Mouse (Mus musculus): ENCODE results near the gene Chrnd. TPM values are rescaled to one million over a fixed set of nuclear protein-coding genes. Genes with fewer than 3 reads are reported as not detected.
A peak's percentile ranks its signal among the peaks of the same experiment; 100 is the strongest.

Chrnd gene
- total and polyA plus RNA-seq, 3 experiments: not detected

- Histone ChIP-seq H3K9me3 (replicated peaks) (no peaks in the 10 kb centered on the region), H3K4me1 (ENCODE audit: insufficient read depth, low read depth, low read length) (peaks cover 3% of the 10 kb centered on the region), H3K27me3 (ENCODE audit: insufficient read depth, low read length) (peaks cover 29% of the 10 kb centered on the region; the same call in 1 of the 2 replicates), H3K36me3 (replicated peaks) (no peaks in the 10 kb centered on the region), H3K4me3 (ENCODE audit: low read depth, low read length) (no peak overlapping the region)
- TF ChIP-seq GATA1 (IDR thresholded peaks at IDR 0.05; ENCODE audit: borderline replicate concordance, low read length) (no peak), TAL1 (conservative IDR thresholded peaks at IDR 0.05; ENCODE audit: low read depth, low read length) (no peak), CTCF (IDR thresholded peaks at IDR 0.05; ENCODE audit: low read depth, low read length) (no peak), GATA2 (IDR thresholded peaks at IDR 0.05; ENCODE audit: borderline replicate concordance, low read depth, low read length) (no peak), POLR2AphosphoS5 (IDR thresholded peaks at IDR 0.05; ENCODE audit: insufficient replicate concordance, low read depth, low read length) (no peak)
- no peak for ATAC-seq (ENCODE audit: extremely low read depth, insufficient number of reproducible peaks, low FRiP score, poor library complexity, severe bottlenecking)
- DNase-seq (ENCODE audit: low spot score): no peak
These were observed 9.5 kb upstream of the Chrnd start for GRCm38 (mm10) chr1:87180896-87181295.

GRCm38 (mm10) chr1:87183013-87183412, 7.4 kb upstream of the Chrnd start, which contains the start of gene Prss56:
Gene Prss56, plus strand, starts transcription at chr1:87183313.
- DNase-seq (ENCODE audit: low spot score): no peak
- peaks cover 38% of the 10 kb centered on the region; the same call in 1 of the 2 replicates for H3K27me3 ChIP-seq (ENCODE audit: insufficient read depth, low read length)
- H3K4me1 ChIP-seq (ENCODE audit: insufficient read depth, low read depth, low read length): peaks cover 9% of the 10 kb centered on the region
- TF ChIP-seq GATA1 (IDR thresholded peaks at IDR 0.05; ENCODE audit: borderline replicate concordance, low read length) (no peak), CTCF (IDR thresholded peaks at IDR 0.05; ENCODE audit: low read depth, low read length) (no peak), TAL1 (conservative IDR thresholded peaks at IDR 0.05; ENCODE audit: low read depth, low read length) (no peak), GATA2 (IDR thresholded peaks at IDR 0.05; ENCODE audit: borderline replicate concordance, low read depth, low read length) (no peak), POLR2AphosphoS5 (IDR thresholded peaks at IDR 0.05; ENCODE audit: insufficient replicate concordance, low read depth, low read length) (no peak)
- H3K36me3 ChIP-seq (replicated peaks): no peaks in the 10 kb centered on the region
- no peaks in the 10 kb centered on the region for H3K9me3 ChIP-seq (replicated peaks)
- no peak within 1 kb of the TSS for H3K4me3 ChIP-seq (ENCODE audit: low read depth, low read length)
- ATAC-seq (ENCODE audit: extremely low read depth, insufficient number of reproducible peaks, low FRiP score, poor library complexity, severe bottlenecking): no peak

GRCm38 (mm10) chr1:87183998-87184750, 6.2 kb upstream of the Chrnd start:
- no peaks in the 10 kb centered on the region for H3K9me3 ChIP-seq (replicated peaks)
- no peaks in the 10 kb centered on the region for H3K36me3 ChIP-seq (replicated peaks)
- peaks cover 9% of the 10 kb centered on the region for H3K4me1 ChIP-seq (ENCODE audit: insufficient read depth, low read depth, low read length)
- ATAC-seq (ENCODE audit: extremely low read depth, insufficient number of reproducible peaks, low FRiP score, poor library complexity, severe bottlenecking): no peak
- peaks cover 45% of the 10 kb centered on the region for H3K27me3 ChIP-seq (ENCODE audit: insufficient read depth, low read length)
- no peak overlapping the region for H3K4me3 ChIP-seq (ENCODE audit: low read depth, low read length)
- DNase-seq (ENCODE audit: low spot score): no peak
- TF ChIP-seq GATA2 (IDR thresholded peaks at IDR 0.05; ENCODE audit: borderline replicate concordance, low read depth, low read length) (no peak), CTCF (IDR thresholded peaks at IDR 0.05; ENCODE audit: low read depth, low read length) (no peak), GATA1 (IDR thresholded peaks at IDR 0.05; ENCODE audit: borderline replicate concordance, low read length) (no peak), TAL1 (conservative IDR thresholded peaks at IDR 0.05; ENCODE audit: low read depth, low read length) (no peak), POLR2AphosphoS5 (IDR thresholded peaks at IDR 0.05; ENCODE audit: insufficient replicate concordance, low read depth, low read length) (no peak)

- ATAC-seq (ENCODE audit: extremely low read depth, insufficient number of reproducible peaks, low FRiP score, poor library complexity, severe bottlenecking): no peak
- TF ChIP-seq CTCF (IDR thresholded peaks at IDR 0.05; ENCODE audit: low read depth, low read length): peak; percentile 45; the same call in 1 of the 2 replicates
- TF ChIP-seq GATA2 (IDR thresholded peaks at IDR 0.05; ENCODE audit: borderline replicate concordance, low read depth, low read length): no peak
- H3K9me3 ChIP-seq (replicated peaks): no peaks in the 10 kb centered on the region
- H3K36me3 ChIP-seq (replicated peaks): no peaks in the 10 kb centered on the region
- H3K27me3 ChIP-seq (ENCODE audit: insufficient read depth, low read length): peaks cover 49% of the 10 kb centered on the region
- DNase-seq (ENCODE audit: low spot score): peak; percentile 77
- H3K4me1 ChIP-seq (ENCODE audit: insufficient read depth, low read depth, low read length): peaks cover 9% of the 10 kb centered on the region
- H3K4me3 ChIP-seq (ENCODE audit: low read depth, low read length): peak overlapping the region; percentile 4; the same call in 1 of the 2 replicates
These were observed 5.7 kb upstream of the Chrnd start for GRCm38 (mm10) chr1:87184751-87185139.

GRCm38 (mm10) chr1:87185526-87185925, 4.9 kb upstream of the Chrnd start:
- Histone ChIP-seq H3K4me3 (ENCODE audit: low read depth, low read length) (no peak overlapping the region), H3K36me3 (replicated peaks) (no peaks in the 10 kb centered on the region), H3K4me1 (ENCODE audit: insufficient read depth, low read depth, low read length) (peaks cover 9% of the 10 kb centered on the region), H3K9me3 (replicated peaks) (no peaks in the 10 kb centered on the region), H3K27me3 (ENCODE audit: insufficient read depth, low read length) (peaks cover 45% of the 10 kb centered on the region)
- TF ChIP-seq GATA2 (IDR thresholded peaks at IDR 0.05; ENCODE audit: borderline replicate concordance, low read depth, low read length): no peak
- TF ChIP-seq TAL1 (conservative IDR thresholded peaks at IDR 0.05; ENCODE audit: low read depth, low read length): no peak
- no peak for TF ChIP-seq POLR2AphosphoS5 (IDR thresholded peaks at IDR 0.05; ENCODE audit: insufficient replicate concordance, low read depth, low read length)
- TF ChIP-seq CTCF (IDR thresholded peaks at IDR 0.05; ENCODE audit: low read depth, low read length): no peak
- TF ChIP-seq GATA1 (IDR thresholded peaks at IDR 0.05; ENCODE audit: borderline replicate concordance, low read length): no peak
- ATAC-seq (ENCODE audit: extremely low read depth, insufficient number of reproducible peaks, low FRiP score, poor library complexity, severe bottlenecking) (no peak), DNase-seq (ENCODE audit: low spot score) (no peak)

GRCm38 (mm10) chr1:87186261-87187036, 4.0 kb upstream of the Chrnd start:
- ATAC-seq (ENCODE audit: extremely low read depth, insufficient number of reproducible peaks, low FRiP score, poor library complexity, severe bottlenecking): no peak
- Histone ChIP-seq H3K27me3 (ENCODE audit: insufficient read depth, low read length) (peaks cover 50% of the 10 kb centered on the region), H3K9me3 (replicated peaks) (no peaks in the 10 kb centered on the region), H3K4me3 (ENCODE audit: low read depth, low read length) (no peak overlapping the region; the same call in 1 of the 2 replicates), H3K4me1 (ENCODE audit: insufficient read depth, low read depth, low read length) (peaks cover 9% of the 10 kb centered on the region), H3K36me3 (replicated peaks) (no peaks in the 10 kb centered on the region)
- TF ChIP-seq TAL1 (conservative IDR thresholded peaks at IDR 0.05; ENCODE audit: low read depth, low read length): no peak
- no peak for TF ChIP-seq POLR2AphosphoS5 (IDR thresholded peaks at IDR 0.05; ENCODE audit: insufficient replicate concordance, low read depth, low read length)
- no peak for TF ChIP-seq CTCF (IDR thresholded peaks at IDR 0.05; ENCODE audit: low read depth, low read length)
- TF ChIP-seq GATA2 (IDR thresholded peaks at IDR 0.05; ENCODE audit: borderline replicate concordance, low read depth, low read length): no peak
- TF ChIP-seq GATA1 (IDR thresholded peaks at IDR 0.05; ENCODE audit: borderline replicate concordance, low read length): no peak
- no peak for DNase-seq (ENCODE audit: low spot score)

All from G1E (cell line).